Mouse (Mus musculus): ENCODE data around the gene Tmem80.

GRCm38 (mm10) chr7:141282756-141283155 lies 44.8 kb upstream of the Tmem80 start:
- TF ChIP-seq POLR2A (IDR thresholded peaks at IDR 0.05; ENCODE audit: insufficient read length, low read depth) (no peak), MAX (IDR thresholded peaks at IDR 0.05; ENCODE audit: low read depth) (no peak)

Measured in myocyte (in vitro differentiated cells).